Mouse (Mus musculus): ENCODE results near the gene Krt80. TPM values are rescaled to one million over a fixed set of nuclear protein-coding genes. Genes with fewer than 3 reads are reported as not detected.

The Krt80 gene
- polyA plus RNA-seq, 1 experiment from 2014 or later = 0.10 TPM

- no peak for ATAC-seq
- no peak overlapping the region for H3K27ac ChIP-seq (ENCODE audit: low read length)
- H3K9me3 ChIP-seq (replicated peaks; ENCODE audit: control insufficient read depth, low read length, poor library complexity, severe bottlenecking) = no peaks in the 10 kb centered on the region
- H3K4me3 ChIP-seq (ENCODE audit: low read depth, low read length) = no peak overlapping the region
- no peaks in the 10 kb centered on the region for H3K36me3 ChIP-seq (ENCODE audit: control insufficient read depth, insufficient read depth, low read length)
- WGBS = 46% methylated on average over 5 of the region's 5 CpGs
- no peaks in the 10 kb centered on the region for H3K27me3 ChIP-seq (ENCODE audit: control insufficient read depth, insufficient read depth, low read depth, low read length)
- peaks cover 7% of the 10 kb centered on the region for H3K4me1 ChIP-seq (ENCODE audit: control insufficient read depth, insufficient read depth, low read length)
- H3K9ac ChIP-seq (ENCODE audit: low read depth, low read length) = no peak overlapping the region
- no peak overlapping the region for H3K4me2 ChIP-seq (ENCODE audit: low read length)
Observed at GRCm38 (mm10) chr15:101309493-101309892, 60.5 kb downstream of the Krt80 start.

GRCm38 (mm10) chr15:101308440-101309348 is 61.3 kb downstream of the Krt80 start:
- Histone ChIP-seq H3K27ac (ENCODE audit: low read length) (no peak overlapping the region), H3K9ac (ENCODE audit: low read depth, low read length) (0 out of 2 replicates have a peak overlapping the region, but pooled peaks have one; percentile 4), H3K4me3 (ENCODE audit: low read depth, low read length) (no peak overlapping the region), H3K4me1 (ENCODE audit: control insufficient read depth, insufficient read depth, low read length) (peaks cover 7% of the 10 kb centered on the region), H3K9me3 (replicated peaks; ENCODE audit: control insufficient read depth, low read length, poor library complexity, severe bottlenecking) (no peaks in the 10 kb centered on the region), H3K36me3 (ENCODE audit: control insufficient read depth, insufficient read depth, low read length) (no peaks in the 10 kb centered on the region), H3K27me3 (ENCODE audit: control insufficient read depth, insufficient read depth, low read depth, low read length) (no peaks in the 10 kb centered on the region), H3K4me2 (ENCODE audit: low read length) (no peak overlapping the region)
- 62% methylated on average over 13 of the region's 13 CpGs for WGBS
- no peak for ATAC-seq

GRCm38 (mm10) chr15:101306459-101306858 is 63.5 kb downstream of the Krt80 start:
- 93% methylated on average over 4 of the region's 4 CpGs for WGBS
- Histone ChIP-seq H3K9me3 (replicated peaks; ENCODE audit: control insufficient read depth, low read length, poor library complexity, severe bottlenecking) (no peaks in the 10 kb centered on the region), H3K4me3 (ENCODE audit: low read depth, low read length) (no peak overlapping the region), H3K9ac (ENCODE audit: low read depth, low read length) (no peak overlapping the region), H3K27me3 (ENCODE audit: control insufficient read depth, insufficient read depth, low read depth, low read length) (no peaks in the 10 kb centered on the region), H3K4me2 (ENCODE audit: low read length) (no peak overlapping the region), H3K36me3 (ENCODE audit: control insufficient read depth, insufficient read depth, low read length) (no peaks in the 10 kb centered on the region), H3K4me1 (ENCODE audit: control insufficient read depth, insufficient read depth, low read length) (peaks cover 7% of the 10 kb centered on the region), H3K27ac (ENCODE audit: low read length) (no peak overlapping the region)
- no peak for ATAC-seq

- Histone ChIP-seq H3K9me3 (replicated peaks; ENCODE audit: control insufficient read depth, low read length, poor library complexity, severe bottlenecking) (no peaks in the 10 kb centered on the region), H3K4me2 (ENCODE audit: low read length) (no peak overlapping the region), H3K4me3 (ENCODE audit: low read depth, low read length) (no peak overlapping the region), H3K27me3 (ENCODE audit: control insufficient read depth, insufficient read depth, low read depth, low read length) (no peaks in the 10 kb centered on the region), H3K4me1 (ENCODE audit: control insufficient read depth, insufficient read depth, low read length) (peaks cover under 1% of the 10 kb centered on the region; the same call in 1 of the 2 replicates), H3K36me3 (ENCODE audit: control insufficient read depth, insufficient read depth, low read length) (no peaks in the 10 kb centered on the region), H3K27ac (ENCODE audit: low read length) (no peak overlapping the region), H3K9ac (ENCODE audit: low read depth, low read length) (no peak overlapping the region)
- WGBS = 87% methylated on average over 4 of the region's 4 CpGs
- ATAC-seq = no peak
Observed at GRCm38 (mm10) chr15:101303830-101304229, 66.1 kb downstream of the Krt80 start.

- Histone ChIP-seq H3K36me3 (ENCODE audit: control insufficient read depth, insufficient read depth, low read length) (no peaks in the 10 kb centered on the region), H3K9me3 (replicated peaks; ENCODE audit: control insufficient read depth, low read length, poor library complexity, severe bottlenecking) (no peaks in the 10 kb centered on the region), H3K9ac (ENCODE audit: low read depth, low read length) (no peak overlapping the region), H3K4me1 (ENCODE audit: control insufficient read depth, insufficient read depth, low read length) (no peaks in the 10 kb centered on the region), H3K27ac (ENCODE audit: low read length) (no peak overlapping the region), H3K27me3 (ENCODE audit: control insufficient read depth, insufficient read depth, low read depth, low read length) (no peaks in the 10 kb centered on the region), H3K4me3 (ENCODE audit: low read depth, low read length) (no peak overlapping the region), H3K4me2 (ENCODE audit: low read length) (no peak overlapping the region)
- 85% methylated on average over 3 of the region's 3 CpGs for WGBS
- ATAC-seq = no peak
Observed at GRCm38 (mm10) chr15:101302201-101302600, 67.8 kb downstream of the Krt80 start.

- Histone ChIP-seq H3K27ac (ENCODE audit: low read length) (no peak overlapping the region), H3K9me3 (replicated peaks; ENCODE audit: control insufficient read depth, low read length, poor library complexity, severe bottlenecking) (no peaks in the 10 kb centered on the region), H3K36me3 (ENCODE audit: control insufficient read depth, insufficient read depth, low read length) (no peaks in the 10 kb centered on the region), H3K27me3 (ENCODE audit: control insufficient read depth, insufficient read depth, low read depth, low read length) (no peaks in the 10 kb centered on the region), H3K9ac (ENCODE audit: low read depth, low read length) (no peak overlapping the region), H3K4me2 (ENCODE audit: low read length) (no peak overlapping the region), H3K4me3 (ENCODE audit: low read depth, low read length) (no peak overlapping the region), H3K4me1 (ENCODE audit: control insufficient read depth, insufficient read depth, low read length) (no peaks in the 10 kb centered on the region)
- WGBS = 70% methylated on average over 6 of the region's 6 CpGs
- no peak for ATAC-seq
Observed at GRCm38 (mm10) chr15:101300128-101300527, 69.8 kb downstream of the Krt80 start.

- H3K27me3 ChIP-seq (ENCODE audit: control insufficient read depth, insufficient read depth, low read depth, low read length) = no peaks in the 10 kb centered on the region
- H3K9ac ChIP-seq (ENCODE audit: low read depth, low read length) = no peak overlapping the region
- 87% methylated on average over 14 of the region's 14 CpGs for WGBS
- no peaks in the 10 kb centered on the region for H3K4me1 ChIP-seq (ENCODE audit: control insufficient read depth, insufficient read depth, low read length)
- no peak overlapping the region for H3K4me3 ChIP-seq (ENCODE audit: low read depth, low read length)
- H3K36me3 ChIP-seq (ENCODE audit: control insufficient read depth, insufficient read depth, low read length) = no peaks in the 10 kb centered on the region
- H3K27ac ChIP-seq (ENCODE audit: low read length) = no peak overlapping the region
- ATAC-seq = no peak
- no peaks in the 10 kb centered on the region for H3K9me3 ChIP-seq (replicated peaks; ENCODE audit: control insufficient read depth, low read length, poor library complexity, severe bottlenecking)
- H3K4me2 ChIP-seq (ENCODE audit: low read length) = no peak overlapping the region
Observed at GRCm38 (mm10) chr15:101299480-101299960, 70.4 kb downstream of the Krt80 start.

GRCm38 (mm10) chr15:101298550-101298949 is 71.4 kb downstream of the Krt80 start:
- Histone ChIP-seq H3K36me3 (ENCODE audit: control insufficient read depth, insufficient read depth, low read length) (0 out of 2 replicates have a peak, but pooled peaks cover under 1% of the 10 kb centered on the region), H3K9me3 (replicated peaks; ENCODE audit: control insufficient read depth, low read length, poor library complexity, severe bottlenecking) (no peaks in the 10 kb centered on the region), H3K27me3 (ENCODE audit: control insufficient read depth, insufficient read depth, low read depth, low read length) (no peaks in the 10 kb centered on the region), H3K4me2 (ENCODE audit: low read length) (no peak overlapping the region), H3K9ac (ENCODE audit: low read depth, low read length) (0 out of 2 replicates have a peak overlapping the region, but pooled peaks have one; percentile 10), H3K27ac (ENCODE audit: low read length) (no peak overlapping the region), H3K4me3 (ENCODE audit: low read depth, low read length) (no peak overlapping the region), H3K4me1 (ENCODE audit: control insufficient read depth, insufficient read depth, low read length) (no peaks in the 10 kb centered on the region)
- ATAC-seq = no peak
- 13% methylated on average over 7 of the region's 7 CpGs for WGBS

GRCm38 (mm10) chr15:101297988-101298387 is 72.0 kb downstream of the Krt80 start:
- H3K27me3 ChIP-seq (ENCODE audit: control insufficient read depth, insufficient read depth, low read depth, low read length) = no peaks in the 10 kb centered on the region
- 29% methylated on average over 7 of the region's 7 CpGs for whole genome bisulfite sequencing
- H3K4me1 ChIP-seq (ENCODE audit: control insufficient read depth, insufficient read depth, low read length) = no peaks in the 10 kb centered on the region
- H3K9me3 ChIP-seq (replicated peaks; ENCODE audit: control insufficient read depth, low read length, poor library complexity, severe bottlenecking) = no peaks in the 10 kb centered on the region
- ATAC-seq = no peak
- no peak overlapping the region for H3K4me3 ChIP-seq (ENCODE audit: low read depth, low read length)
- H3K36me3 ChIP-seq (ENCODE audit: control insufficient read depth, insufficient read depth, low read length) = 0 out of 2 replicates have a peak, but pooled peaks cover 3% of the 10 kb centered on the region
- no peak overlapping the region for H3K9ac ChIP-seq (ENCODE audit: low read depth, low read length)
- H3K27ac ChIP-seq (ENCODE audit: low read length) = no peak overlapping the region
- no peak overlapping the region for H3K4me2 ChIP-seq (ENCODE audit: low read length)

Data from midbrain, embryonic 16.5 days (tissue).